Mouse (Mus musculus) hindbrain, embryonic 15.5 days (tissue): ENCODE results near the gene Skint9. TPM values are rescaled to one million over a fixed set of nuclear protein-coding genes. Genes with fewer than 3 reads are reported as not detected.
"Not testable (repeated sequence)": the region's sequence is repeated elsewhere in the genome, so short reads cannot be mapped to it uniquely, and the experiment has no call there.

Experiments
- ATAC-seq: fragments of 200-750 bp; cut with Nextera tagmentation; 2 replicates; pipeline ENCODE4 v1.8.0; 2017; ENCODE audit warnings: low read depth, moderate number of reproducible peaks, moderate TSS enrichment; ENCODE audit not compliant: low FRiP score
- H3K27ac ChIP-seq: fragments of 300-500 bp; sonication (generic); replicated peaks from 2 replicates; pipeline ENCODE4 v1.5.1; 2015; ENCODE audit warnings: mild to moderate bottlenecking, inconsistent platforms
- H3K27me3 ChIP-seq: fragments of 300-500 bp; sonication (generic); 2 replicates; pipeline ENCODE4 v1.6.1; 2015; ENCODE audit warnings: control low read depth, inconsistent platforms
- H3K36me3 ChIP-seq: fragments of 300-500 bp; sonication (generic); 2 replicates; pipeline ENCODE4 v1.6.1; 2015; ENCODE audit warnings: control low read depth, inconsistent platforms
- H3K4me1 ChIP-seq: fragments of 300-500 bp; sonication (generic); replicated peaks from 2 replicates; pipeline ENCODE4 v1.6.1; 2015; ENCODE audit warnings: control low read depth, inconsistent platforms
- H3K4me2 ChIP-seq: fragments of 300-500 bp; sonication (generic); 2 replicates; pipeline ENCODE4 v1.6.1; 2015; ENCODE audit warnings: moderate library complexity, mild to moderate bottlenecking, inconsistent platforms
- H3K4me3 ChIP-seq: fragments of 300-500 bp; sonication (generic); 2 replicates; pipeline ENCODE4 v1.5.1; 2015; ENCODE audit warnings: mild to moderate bottlenecking, inconsistent platforms
- H3K9ac ChIP-seq: fragments of 300-500 bp; sonication (generic); 2 replicates; pipeline ENCODE4 v1.6.1; 2015; ENCODE audit warnings: inconsistent platforms
- H3K9me3 ChIP-seq: fragments of 300-500 bp; sonication (generic); 2 replicates; pipeline ENCODE4 v1.6.1; 2016; ENCODE audit warnings: control low read depth, inconsistent platforms
- WGBS: fragments of 180-500 bp; shearing (Covaris S2); methylation state at CpG from one replicate; pipeline ENCODE4 v1.1.7; 2015; 5-methylcytosine and 5-hydroxymethylcytosine counted together
- polyA plus RNA-seq: library from polyadenylated mRNA; unstranded; fragments of >200 nt; fragmentation: Nextera tagmentation; extraction: Ambion mirVana; gene quantifications from 2 replicates; pipeline ENCODE4 v1.2.1, GENCODE M21; 2015

Gene Skint9
- polyA plus RNA-seq = not detected in 2 replicates

DNA sequence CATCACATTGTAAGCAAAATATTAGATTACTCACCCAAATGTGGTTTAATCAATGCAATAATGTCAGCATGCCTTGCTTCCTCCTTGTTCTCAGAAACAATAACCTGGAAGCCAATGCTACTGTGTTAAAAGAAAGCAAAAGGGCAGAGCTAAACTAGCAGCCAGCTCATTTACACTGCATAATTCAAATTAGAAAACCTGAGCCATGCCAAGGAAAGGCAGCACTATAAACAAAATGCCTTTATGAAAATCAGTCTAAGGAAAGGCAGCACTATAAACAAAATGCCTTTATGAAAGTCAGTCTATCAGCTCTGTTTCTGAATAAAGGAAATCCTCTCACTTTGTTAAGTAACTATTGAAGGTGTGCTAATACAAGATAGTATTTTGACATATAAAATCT, at the start of gene Skint9:
Skint9 (minus strand) TSS at position 101 of the 400 bp plus-strand sequence.
- Histone ChIP-seq H3K4me3 (no peak within 1 kb of the TSS), H3K9me3 (peaks cover 8% of the 10 kb centered on the region; the same call in 1 of the 2 replicates), H3K4me1 (no peaks in the 10 kb centered on the region), H3K36me3 (no peaks in the 10 kb centered on the region), H3K27me3 (no peaks in the 10 kb centered on the region), H3K27ac (no peak within 1 kb of the TSS), H3K9ac (no peak within 1 kb of the TSS), H3K4me2 (no peak within 1 kb of the TSS)
- ATAC-seq = no peak

DNA sequence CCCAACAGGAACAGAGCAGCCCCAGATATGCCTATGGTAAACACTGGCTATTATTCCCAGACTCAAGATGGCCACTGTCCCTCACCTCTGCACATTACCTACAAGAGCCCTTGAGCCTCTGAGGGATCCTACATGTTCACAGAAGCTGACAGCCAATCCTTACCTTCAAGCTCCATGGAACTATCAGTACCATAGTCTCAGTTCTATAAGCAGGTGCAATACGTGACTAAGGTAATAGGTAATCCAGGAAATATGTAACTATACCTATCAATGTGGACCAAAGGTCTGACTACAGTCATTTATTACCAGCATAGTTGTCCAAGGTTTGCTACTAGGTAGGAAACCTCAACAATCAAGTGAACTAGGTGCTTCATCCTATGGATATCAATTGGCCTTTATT, 1.1 kb downstream of the Skint9 start:
- H3K4me1 ChIP-seq = no peaks in the 10 kb centered on the region
- no peak for ATAC-seq
- no peak overlapping the region for H3K4me2 ChIP-seq
- H3K4me3 ChIP-seq = no peak overlapping the region
- H3K36me3 ChIP-seq = no peaks in the 10 kb centered on the region
- no peak overlapping the region for H3K9ac ChIP-seq
- H3K27ac ChIP-seq = no peak overlapping the region
- 65% methylated on average over 1 of the region's 1 CpGs for WGBS
- H3K27me3 ChIP-seq = no peaks in the 10 kb centered on the region
- peaks cover 5% of the 10 kb centered on the region; the same call in 1 of the 2 replicates for H3K9me3 ChIP-seq

DNA sequence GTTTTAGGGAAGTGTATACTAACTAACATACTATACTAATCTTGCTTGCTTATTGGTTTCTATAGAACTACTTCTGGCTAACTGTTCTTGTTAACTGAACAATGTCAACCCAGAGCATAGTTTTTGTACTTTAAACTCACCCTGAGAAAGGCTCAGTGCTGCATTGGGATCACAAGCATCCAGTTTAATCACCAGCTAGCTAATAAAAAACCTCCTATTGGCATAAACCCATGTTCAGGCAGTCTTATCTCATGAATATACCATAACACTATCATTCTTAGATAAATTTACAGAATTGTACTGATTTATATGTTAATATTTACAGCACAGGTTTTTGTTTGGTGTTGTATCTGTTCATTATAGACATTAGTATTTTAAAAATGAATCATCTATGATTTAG, 1.6 kb downstream of the Skint9 start:
- H3K27me3 ChIP-seq = no peaks in the 10 kb centered on the region
- no peak for ATAC-seq
- H3K36me3 ChIP-seq = no peaks in the 10 kb centered on the region
- no peaks in the 10 kb centered on the region for H3K4me1 ChIP-seq
- 0 out of 2 replicates have a peak, but pooled peaks cover under 1% of the 10 kb centered on the region for H3K9me3 ChIP-seq
- no peak overlapping the region for H3K4me2 ChIP-seq
- H3K9ac ChIP-seq = no peak overlapping the region
- no peak overlapping the region for H3K4me3 ChIP-seq
- H3K27ac ChIP-seq = no peak overlapping the region

DNA sequence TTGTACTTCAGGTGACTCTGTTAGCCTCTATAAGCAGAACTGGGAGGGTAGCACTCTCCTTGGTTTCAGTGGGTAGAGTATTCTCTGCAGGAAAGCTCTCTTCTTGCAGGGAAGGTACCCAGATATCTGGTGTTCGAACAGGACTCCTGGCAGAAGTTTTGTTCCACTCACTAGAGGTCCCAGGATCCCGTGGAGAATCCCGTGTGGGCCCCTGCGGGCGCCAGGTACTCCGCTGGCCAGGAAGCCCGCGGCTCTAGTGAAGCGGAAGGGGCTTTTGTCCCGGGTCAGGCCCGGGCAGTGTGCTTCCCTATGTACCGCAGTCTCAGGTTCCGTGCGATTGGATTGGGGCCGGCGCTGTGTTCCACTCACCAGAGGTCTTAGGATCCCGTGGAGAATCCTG, 84.7 kb downstream of the Skint9 start:
- not testable (repeated sequence) for H3K27ac ChIP-seq, H3K9ac ChIP-seq, H3K4me2 ChIP-seq, ATAC-seq, H3K9me3 ChIP-seq, H3K27me3 ChIP-seq, H3K36me3 ChIP-seq, H3K4me1 ChIP-seq, H3K4me3 ChIP-seq
- WGBS = 95% methylated on average over 16 of the region's 17 CpGs

Other genes starting within 250 kb of the Skint9 start
- gene Skint3, start 201.7 kb downstream of the Skint9 start, polyA plus RNA-seq = not detected in 2 replicates
- gene Skint2, start 123.2 kb upstream of the Skint9 start, polyA plus RNA-seq = not detected in 2 replicates